Mouse (Mus musculus) brain, embryonic 14.5 days (tissue): ENCODE data around the gene Exoc8.

Experiments used
- CTCF ChIP-seq: fragments of 200-500 bp; IDR thresholded peaks from 2 replicates; pipeline ENCODE4 v1.5.1; 2012; ENCODE audit warnings: inconsistent platforms, mild to moderate bottlenecking, moderate library complexity, borderline replicate concordance; ENCODE audit not compliant: insufficient read depth, insufficient read length; ENCODE audit errors: extremely low read depth
- POLR2A ChIP-seq: fragments of 200-500 bp; IDR thresholded peaks from 2 replicates; pipeline ENCODE4 v1.6.1; 2012; ENCODE audit warnings: mild to moderate bottlenecking, inconsistent platforms, borderline replicate concordance; ENCODE audit not compliant: poor library complexity, insufficient read depth, insufficient read length, severe bottlenecking; ENCODE audit errors: extremely low read depth

DNA sequence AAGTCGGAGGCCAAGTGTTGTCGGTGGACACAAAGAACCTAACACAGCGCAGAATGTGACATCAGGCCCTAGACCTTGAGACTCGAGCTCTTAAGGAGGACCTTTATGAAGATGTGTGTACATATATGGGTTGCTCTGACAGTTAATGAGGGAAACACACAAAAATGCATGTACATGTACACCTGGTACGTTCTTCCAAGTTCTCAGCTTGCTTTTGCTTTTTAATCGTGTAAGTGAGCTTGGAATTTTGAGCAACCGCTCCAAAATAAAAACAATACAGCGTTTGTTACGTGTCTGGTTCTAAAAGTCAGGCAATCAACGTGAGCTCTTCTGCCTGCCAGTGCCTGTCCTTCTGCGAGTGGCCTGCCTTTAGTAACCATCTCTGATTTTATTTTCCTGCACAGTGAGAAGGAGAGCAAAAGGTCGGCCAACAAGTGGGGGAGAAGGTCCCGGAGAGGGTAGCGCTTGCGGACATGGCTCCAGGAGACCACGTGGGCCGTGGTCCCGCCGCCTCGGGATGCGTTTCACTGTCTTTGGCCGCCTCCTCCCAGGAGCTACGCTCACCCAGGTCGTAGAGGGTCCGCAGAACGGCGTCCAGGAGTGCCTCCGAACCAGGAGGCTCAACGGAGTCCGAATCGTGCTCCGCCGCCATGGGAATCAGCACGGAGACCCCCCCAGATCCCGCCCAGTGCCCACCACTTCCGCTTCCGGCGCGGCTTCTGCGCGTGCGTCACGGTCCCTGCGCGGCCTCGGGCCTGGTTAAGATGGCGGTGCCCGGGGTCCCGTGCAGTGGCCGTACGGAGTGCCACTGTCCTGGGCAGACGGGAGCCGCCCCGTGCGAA is 35.0 kb downstream of the Exoc8 start, which contains the start of the genes Gnpat and 2810004N23Rik:
- TF ChIP-seq POLR2A (peak; percentile 97), CTCF (no peak)
